Mouse (Mus musculus) ES-E14 (cell line): ENCODE results near the gene Itpr2. TPM values are rescaled to one million over a fixed set of nuclear protein-coding genes. Genes with fewer than 3 reads are reported as not detected.

Experiments
- DNase-seq: peaks from one replicate; pipeline ENCODE4 v3.0.0-alpha.2; 2013; ENCODE audit warnings: low read depth, low spot score
- H3K27ac ChIP-seq: 2 replicates; pipeline ENCODE4 v1.5.1; 2012; ENCODE audit warnings: low read depth, mild to moderate bottlenecking, low read length, moderate library complexity, mixed read lengths; ENCODE audit not compliant: poor library complexity, insufficient read depth, severe bottlenecking
- H3K36me3 ChIP-seq: 2 replicates; pipeline ENCODE4 v1.6.1; 2012; ENCODE audit warnings: mild to moderate bottlenecking, low read length, moderate library complexity, mixed read lengths; ENCODE audit not compliant: control insufficient read depth, poor library complexity, insufficient read depth, severe bottlenecking
- H3K4me1 ChIP-seq, 2 experiments: fragments of 150-350 bp in 1 of 2; sonication (generic) in 1 of 2; 2 replicates each; pipeline ENCODE4 v1.6.1; 2012; ENCODE audit warnings: low read length in 2 of 2, mild to moderate bottlenecking in 1 of 2, mixed read lengths in 1 of 2; ENCODE audit not compliant: control insufficient read depth in 2 of 2, insufficient read depth in 2 of 2, poor library complexity in 1 of 2
- H3K4me3 ChIP-seq, 2 experiments: fragments of 150-350 bp in 1 of 2; sonication (generic) in 1 of 2; 2 replicates each; pipeline ENCODE4 v1.5.1; 2012; ENCODE audit warnings: low read length in 2 of 2, low read depth in 1 of 2, mild to moderate bottlenecking in 1 of 2, mixed read lengths in 1 of 2; ENCODE audit not compliant: insufficient read depth in 1 of 2, poor library complexity in 1 of 2, severe bottlenecking in 1 of 2
- H3K9ac ChIP-seq: 2 replicates; pipeline ENCODE4 v1.6.1; 2012; ENCODE audit warnings: low read depth, mild to moderate bottlenecking, low read length, mixed read lengths; ENCODE audit not compliant: poor library complexity, insufficient read depth, severe bottlenecking
- H3K9me3 ChIP-seq: fragments of 150-350 bp; sonication (generic); 2 replicates; pipeline ENCODE4 v1.6.1; 2012; ENCODE audit warnings: low read depth, mild to moderate bottlenecking, low read length; ENCODE audit not compliant: control insufficient read depth, insufficient read depth
- CHD2 ChIP-seq: IDR thresholded peaks from 2 replicates; pipeline ENCODE4 v1.6.1; 2014; ENCODE audit warnings: mild to moderate bottlenecking, low read depth, low read length, inconsistent platforms
- HCFC1 ChIP-seq: IDR thresholded peaks from 2 replicates; pipeline ENCODE4 v1.6.1; 2012; ENCODE audit warnings: low read length, inconsistent platforms, borderline replicate concordance; ENCODE audit not compliant: insufficient read depth
- MAFK ChIP-seq: IDR thresholded peaks from 2 replicates; pipeline ENCODE4 v1.6.1; 2014; ENCODE audit warnings: mild to moderate bottlenecking, low read depth, low read length, inconsistent platforms; ENCODE audit not compliant: insufficient read depth
- ZC3H11A ChIP-seq: IDR thresholded peaks from 2 replicates; pipeline ENCODE4 v1.6.1; 2012; ENCODE audit warnings: low read depth, mild to moderate bottlenecking, inconsistent platforms, low read length, borderline replicate concordance
- ZNF384 ChIP-seq: IDR thresholded peaks from 2 replicates; pipeline ENCODE4 v1.6.1; 2012; ENCODE audit warnings: low read depth, low read length, inconsistent platforms
- in situ Hi-C, 2 experiments: fragments of 600-800 bp; cut with MboI; formaldehyde crosslinking; loops; one replicate each; pipeline ENCODE4 v1.15.1; 2025; ENCODE audit warnings: low sequenced_read_pairs in 2 of 2, inconsistent platforms in 1 of 2; ENCODE audit not compliant: unreplicated experiment in 2 of 2
- total RNA-seq: library from RNA; depleted of rRNA; stranded (reverse); fragments of 300-350 nt; gene quantifications from 2 replicates; pipeline ENCODE4 v1.2.3, GENCODE M21; 2012

Itpr2 gene
- total RNA-seq, 1 experiment = 1.5 TPM

DNA sequence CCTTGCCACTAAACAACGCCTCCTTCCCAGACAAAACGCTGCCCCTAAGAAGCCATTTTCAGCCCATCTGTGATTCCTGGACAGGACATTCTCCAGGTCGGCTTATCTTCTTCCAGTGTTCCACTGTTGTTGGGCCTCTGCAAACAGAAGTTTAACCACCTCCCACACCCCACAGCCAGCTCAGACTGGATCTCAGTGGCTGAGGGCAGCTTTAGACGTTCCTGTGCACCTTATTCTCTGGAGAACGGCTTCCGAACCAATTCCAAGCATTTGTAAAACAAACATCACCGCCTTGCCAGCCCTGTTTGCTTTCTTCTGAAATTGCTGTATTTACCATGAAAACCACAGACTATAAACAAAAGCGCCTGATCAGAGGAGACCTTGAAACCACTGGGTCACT, 41.1 kb downstream of the Itpr2 start:
- DNase-seq = peak; percentile 79
- in situ Hi-C loops = no loop called here
- no peak overlapping the region for H3K27ac ChIP-seq
- no peak overlapping the region for H3K9ac ChIP-seq
- TF ChIP-seq CHD2 = no peak
- no peak for TF ChIP-seq ZC3H11A
- TF ChIP-seq HCFC1 = no peak
- TF ChIP-seq ZNF384 = no peak
- no peak overlapping the region for H3K4me3 ChIP-seq
- no peaks in the 10 kb centered on the region for H3K9me3 ChIP-seq
- peaks cover 5 to 10% of the 10 kb centered on the region in 2 experiments; a peak in 3 of 4 replicates for H3K4me1 ChIP-seq
- no peaks in the 10 kb centered on the region for H3K36me3 ChIP-seq

GRCm38 (mm10) chr6:146458436-146458835, 43.6 kb downstream of the Itpr2 start:
- Histone ChIP-seq H3K27ac (no peak overlapping the region), H3K9me3 (no peaks in the 10 kb centered on the region), H3K4me3 (0 out of 4 replicates have a peak overlapping the region, but pooled peaks of 1 of the 2 experiments have one; percentile 11), H3K9ac (no peak overlapping the region), H3K36me3 (no peaks in the 10 kb centered on the region), H3K4me1 (peaks cover 5 to 10% of the 10 kb centered on the region in 2 experiments; a peak in 3 of 4 replicates)
- no peak for TF ChIP-seq HCFC1
- no peak for TF ChIP-seq ZNF384
- TF ChIP-seq MAFK = no peak
- TF ChIP-seq ZC3H11A = no peak
- TF ChIP-seq CHD2 = no peak
- no peak for DNase-seq
- in situ Hi-C loops = no loop called here

- H3K4me1 ChIP-seq = peaks cover 5 to 10% of the 10 kb centered on the region in 2 experiments; a peak in 3 of 4 replicates
- H3K36me3 ChIP-seq = no peaks in the 10 kb centered on the region
- no peak overlapping the region for H3K9ac ChIP-seq
- no peak overlapping the region for H3K4me3 ChIP-seq
- TF ChIP-seq MAFK (no peak), CHD2 (no peak)
- in situ Hi-C loops = no loop called here
- H3K27ac ChIP-seq = no peak overlapping the region
- H3K9me3 ChIP-seq = no peaks in the 10 kb centered on the region
- no peak for DNase-seq
Measured at GRCm38 (mm10) chr6:146456741-146457140, 45.3 kb downstream of the Itpr2 start.

DNA sequence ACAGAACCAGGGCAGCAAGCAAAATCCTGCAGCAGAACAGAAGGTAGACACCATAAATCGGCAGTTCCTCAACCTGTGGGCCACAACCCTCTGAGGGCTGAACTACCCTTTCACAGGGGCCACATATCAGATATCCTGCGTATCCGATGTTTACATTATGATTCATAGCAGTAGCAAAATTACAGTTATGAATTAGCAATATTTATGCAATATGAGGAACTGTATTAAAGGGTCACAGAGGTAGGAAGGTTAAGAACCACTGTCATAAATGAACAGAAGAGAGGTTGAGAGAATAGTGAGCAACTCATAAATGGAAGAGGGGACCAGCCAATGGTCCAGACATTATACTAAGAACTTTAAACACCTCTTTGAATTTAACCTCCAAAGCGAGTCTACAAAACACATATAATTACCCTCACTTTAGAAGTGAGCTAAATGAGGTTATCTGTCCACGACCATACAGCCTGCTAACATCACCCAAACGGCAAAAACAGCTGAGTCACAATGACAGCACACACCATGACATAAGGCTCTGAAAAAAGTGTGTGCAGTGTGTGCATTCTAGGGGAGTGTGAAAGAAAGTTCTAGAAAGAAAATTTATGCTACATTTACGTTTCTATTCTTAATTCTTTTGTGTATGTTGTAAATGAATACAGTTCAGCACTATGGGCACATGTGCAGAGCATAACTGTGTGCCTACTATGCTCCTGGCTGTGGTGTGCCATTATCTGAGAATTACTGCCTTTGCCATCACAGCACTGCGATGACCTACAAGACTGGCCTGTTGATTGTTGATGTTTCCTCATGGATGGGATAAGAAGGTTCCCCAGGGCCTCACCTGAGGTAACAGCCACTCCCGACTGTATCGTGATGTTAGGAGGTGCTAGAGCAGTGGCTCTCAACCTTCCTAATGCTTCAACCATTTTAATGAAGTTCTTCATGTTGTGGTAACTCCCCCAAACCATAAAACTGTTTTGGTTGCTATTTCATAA, 47.2 kb downstream of the Itpr2 start:
- in situ Hi-C loops = no loop called here
- no peak overlapping the region for H3K9ac ChIP-seq
- no peak overlapping the region for H3K4me3 ChIP-seq
- TF ChIP-seq MAFK (peak; percentile 43; the same call in 1 of the 2 replicates), ZC3H11A (no peak), CHD2 (no peak)
- H3K27ac ChIP-seq = no peak overlapping the region
- H3K4me1 ChIP-seq = peaks cover 2 to 7% of the 10 kb centered on the region in 2 experiments; a peak in 3 of 4 replicates
- H3K9me3 ChIP-seq = no peaks in the 10 kb centered on the region
- DNase-seq = no peak
- H3K36me3 ChIP-seq = no peaks in the 10 kb centered on the region
